Mouse (Mus musculus) MEL-GATA-1-ER (cell line): ENCODE data around the gene Vax1.

Experiments
- DNase-seq: peaks from one replicate; pipeline ENCODE4 v3.0.0-alpha.2; 2012; ENCODE audit warnings: low read depth; ENCODE audit errors: extremely low read depth

The Vax1 gene

GRCm38 (mm10) chr19:59169936-59170765, at the start of gene Vax1:
TSS of gene Vax1 (minus strand) at chr19:59170056.
- DNase-seq = no peak

GRCm38 (mm10) chr19:59218991-59219390, 49.1 kb upstream of the Vax1 start, which contains the start of gene Kcnk18:
TSS of gene Kcnk18 (plus strand) at chr19:59219214.
- DNase-seq = no peak

GRCm38 (mm10) chr19:59216891-59217290, 47.0 kb upstream of the Vax1 start:
- no peak for DNase-seq

GRCm38 (mm10) chr19:59208986-59209385, 39.1 kb upstream of the Vax1 start:
- no peak for DNase-seq

GRCm38 (mm10) chr19:59208475-59208874, 38.6 kb upstream of the Vax1 start:
- DNase-seq = peak; percentile 54

- peak; percentile 10 for DNase-seq
These were observed 28.3 kb upstream of the Vax1 start for GRCm38 (mm10) chr19:59198161-59198560.

- DNase-seq = no peak
These were observed 26.3 kb upstream of the Vax1 start for GRCm38 (mm10) chr19:59196111-59196666.

GRCm38 (mm10) chr19:59195181-59195770, 25.4 kb upstream of the Vax1 start:
- DNase-seq = no peak

- no peak for DNase-seq
These were observed 24.3 kb upstream of the Vax1 start for GRCm38 (mm10) chr19:59193986-59194820.

GRCm38 (mm10) chr19:59193456-59193855, 23.6 kb upstream of the Vax1 start:
- no peak for DNase-seq

GRCm38 (mm10) chr19:59192491-59192890, 22.6 kb upstream of the Vax1 start:
- no peak for DNase-seq

- DNase-seq = no peak
These were observed 21.3 kb upstream of the Vax1 start for GRCm38 (mm10) chr19:59191123-59191505.

- DNase-seq = no peak
These were observed 20.7 kb upstream of the Vax1 start for GRCm38 (mm10) chr19:59190431-59191122.

- no peak for DNase-seq
These were observed 19.1 kb upstream of the Vax1 start for GRCm38 (mm10) chr19:59188981-59189380.

GRCm38 (mm10) chr19:59184000-59184399, 14.1 kb upstream of the Vax1 start:
- no peak for DNase-seq

- no peak for DNase-seq
These were observed 3.6 kb upstream of the Vax1 start for GRCm38 (mm10) chr19:59173341-59174015.

GRCm38 (mm10) chr19:59172781-59173180, 2.9 kb upstream of the Vax1 start:
- no peak for DNase-seq

- DNase-seq = no peak
These were observed 2.0 kb upstream of the Vax1 start for GRCm38 (mm10) chr19:59171871-59172245.

GRCm38 (mm10) chr19:59171151-59171870, 1.5 kb upstream of the Vax1 start:
- no peak for DNase-seq

GRCm38 (mm10) chr19:59170766-59171095, 875 bp upstream of the Vax1 start:
- DNase-seq = no peak
